Mouse (Mus musculus) hindbrain, embryonic 11.5 days (tissue): Measurements from ENCODE around the gene Fat3. TPM values are rescaled to one million over a fixed set of nuclear protein-coding genes. Genes with fewer than 3 reads are reported as not detected.

Experiments used
- ATAC-seq: fragments of 200-750 bp; cut with Nextera tagmentation; 2 replicates; pipeline ENCODE4 v1.8.0; 2017; ENCODE audit warnings: mild to moderate bottlenecking, moderate TSS enrichment, moderate library complexity; ENCODE audit not compliant: low FRiP score
- DNase-seq: peaks from one replicate; pipeline ENCODE4 v3.0.0-alpha.2; 2015; ENCODE audit warnings: low spot score
- H3K27ac ChIP-seq: fragments of 300-500 bp; sonication (generic); 2 replicates; pipeline ENCODE4 v1.5.1; 2014; ENCODE audit warnings: mild to moderate bottlenecking, low read depth, low read length
- H3K27me3 ChIP-seq: fragments of 300-500 bp; sonication (generic); 2 replicates; pipeline ENCODE4 v1.6.1; 2014; ENCODE audit warnings: mild to moderate bottlenecking, low read length, moderate library complexity, mixed read lengths; ENCODE audit not compliant: control insufficient read depth, insufficient read depth
- H3K36me3 ChIP-seq: fragments of 300-500 bp; sonication (generic); 2 replicates; pipeline ENCODE4 v1.6.1; 2014; ENCODE audit warnings: mild to moderate bottlenecking, low read length, moderate library complexity, mixed read lengths; ENCODE audit not compliant: control insufficient read depth, insufficient read depth
- H3K4me1 ChIP-seq: fragments of 300-500 bp; sonication (generic); replicated peaks from 2 replicates; pipeline ENCODE4 v1.6.1; 2014; ENCODE audit warnings: low read length, mixed read lengths; ENCODE audit not compliant: control insufficient read depth, insufficient read depth
- H3K4me2 ChIP-seq: fragments of 300-500 bp; sonication (generic); replicated peaks from 2 replicates; pipeline ENCODE4 v1.6.1; 2014; ENCODE audit warnings: mild to moderate bottlenecking, low read depth, low read length
- H3K4me3 ChIP-seq: fragments of 300-500 bp; sonication (generic); 2 replicates; pipeline ENCODE4 v1.5.1; 2014; ENCODE audit warnings: low read depth, low read length
- H3K9ac ChIP-seq: fragments of 300-500 bp; sonication (generic); 2 replicates; pipeline ENCODE4 v1.6.1; 2014; ENCODE audit warnings: low read depth, low read length
- H3K9me3 ChIP-seq: fragments of 300-500 bp; sonication (generic); 2 replicates; pipeline ENCODE4 v1.6.1; 2016; ENCODE audit warnings: low read length; ENCODE audit not compliant: control insufficient read depth
- WGBS: fragments of 180-500 bp; shearing (Covaris S2); extraction: QIAGEN DNeasy Blood & Tissue Kit; methylation state at CpG from one replicate; pipeline ENCODE4 v1.1.7; 2014; 5-methylcytosine and 5-hydroxymethylcytosine counted together
- polyA plus RNA-seq: library from polyadenylated mRNA; unstranded; fragments of >200 nt; fragmentation: Nextera tagmentation; extraction: Ambion mirVana; gene quantifications from 2 replicates; pipeline ENCODE4 v1.2.1, GENCODE M21; 2014

The Fat3 gene
- polyA plus RNA-seq, 1 experiment from 2014 or later, result 15.5 TPM

DNA sequence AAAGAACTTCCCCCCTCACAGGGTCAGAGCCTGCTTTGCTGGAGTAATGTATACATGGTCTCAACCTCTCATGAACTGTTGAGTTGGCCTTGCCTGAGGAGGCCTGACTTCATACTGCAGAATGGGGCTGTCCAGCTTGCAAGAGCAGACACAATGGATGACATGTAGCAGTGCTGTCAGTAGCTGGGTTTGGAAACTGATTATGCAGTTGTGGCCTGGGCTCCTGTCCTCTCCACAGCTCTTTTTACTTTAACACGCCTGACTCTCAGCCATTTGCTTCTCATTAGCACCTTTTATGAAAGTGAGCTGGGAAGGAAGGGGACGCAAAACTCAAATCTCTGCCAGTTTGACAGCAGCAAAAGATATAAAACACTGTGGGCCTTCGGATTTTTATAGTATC lies 356.4 kb downstream of the Fat3 start:
- Histone ChIP-seq H3K4me3 (no peak overlapping the region), H3K27ac (no peak overlapping the region), H3K27me3 (no peaks in the 10 kb centered on the region), H3K4me2 (no peak overlapping the region), H3K36me3 (no peaks in the 10 kb centered on the region), H3K4me1 (no peaks in the 10 kb centered on the region), H3K9me3 (no peaks in the 10 kb centered on the region), H3K9ac (no peak overlapping the region)
- 60% methylated on average over 3 of the region's 3 CpGs for WGBS
- DNase-seq (no peak), ATAC-seq (no peak)

GRCm38 (mm10) chr9:16139300-16139699 lies 361.8 kb downstream of the Fat3 start:
- Histone ChIP-seq H3K4me1 (no peaks in the 10 kb centered on the region), H3K9me3 (no peaks in the 10 kb centered on the region), H3K4me3 (no peak overlapping the region), H3K36me3 (no peaks in the 10 kb centered on the region), H3K27ac (no peak overlapping the region), H3K9ac (no peak overlapping the region), H3K27me3 (no peaks in the 10 kb centered on the region), H3K4me2 (no peak overlapping the region)
- DNase-seq (no peak), ATAC-seq (no peak)
- WGBS, result 57% methylated on average over 6 of the region's 6 CpGs

- H3K4me2 ChIP-seq, result no peak overlapping the region
- H3K27ac ChIP-seq, result no peak overlapping the region
- H3K9me3 ChIP-seq, result no peaks in the 10 kb centered on the region
- no peak for ATAC-seq
- no peak overlapping the region for H3K4me3 ChIP-seq
- H3K36me3 ChIP-seq, result no peaks in the 10 kb centered on the region
- no peaks in the 10 kb centered on the region for H3K27me3 ChIP-seq
- no peak for DNase-seq
- H3K4me1 ChIP-seq, result no peaks in the 10 kb centered on the region
- 79% methylated on average over 2 of the region's 2 CpGs for WGBS
- H3K9ac ChIP-seq, result no peak overlapping the region
Measured at GRCm38 (mm10) chr9:16133098-16133497, 368.0 kb downstream of the Fat3 start.

DNA sequence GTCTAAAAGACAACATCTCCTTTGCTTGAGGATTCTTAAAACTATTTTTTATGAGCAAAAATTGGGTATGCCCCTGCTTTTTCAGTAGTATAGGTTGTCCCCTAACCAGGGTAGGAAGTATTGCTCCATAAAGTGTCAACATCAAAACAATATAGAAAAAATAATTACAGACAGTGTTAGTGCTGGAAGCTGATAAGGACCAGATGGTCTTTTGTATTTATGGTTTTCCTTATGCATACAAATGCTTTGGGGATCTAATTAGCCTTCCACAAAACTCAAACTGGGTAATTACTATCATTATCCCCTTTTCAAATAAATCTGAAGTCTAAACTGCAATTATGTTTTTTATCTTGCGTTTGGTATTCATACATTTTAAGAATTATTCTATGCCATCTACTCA lies 368.5 kb downstream of the Fat3 start:
- DNase-seq, result no peak
- Histone ChIP-seq H3K9me3 (no peaks in the 10 kb centered on the region), H3K9ac (no peak overlapping the region), H3K36me3 (no peaks in the 10 kb centered on the region), H3K4me2 (no peak overlapping the region), H3K27me3 (no peaks in the 10 kb centered on the region), H3K4me3 (no peak overlapping the region), H3K4me1 (no peaks in the 10 kb centered on the region), H3K27ac (no peak overlapping the region)
- WGBS, result 95% methylated on average over 1 of the region's 1 CpGs
- no peak for ATAC-seq

GRCm38 (mm10) chr9:16121756-16122155 lies 379.3 kb downstream of the Fat3 start:
- DNase-seq, result no peak
- Histone ChIP-seq H3K9ac (no peak overlapping the region), H3K4me2 (no peak overlapping the region), H3K27me3 (no peaks in the 10 kb centered on the region), H3K9me3 (no peaks in the 10 kb centered on the region), H3K27ac (no peak overlapping the region), H3K4me1 (no peaks in the 10 kb centered on the region), H3K36me3 (no peaks in the 10 kb centered on the region), H3K4me3 (no peak overlapping the region)
- 81% methylated on average over 5 of the region's 5 CpGs for WGBS
- no peak for ATAC-seq

DNA sequence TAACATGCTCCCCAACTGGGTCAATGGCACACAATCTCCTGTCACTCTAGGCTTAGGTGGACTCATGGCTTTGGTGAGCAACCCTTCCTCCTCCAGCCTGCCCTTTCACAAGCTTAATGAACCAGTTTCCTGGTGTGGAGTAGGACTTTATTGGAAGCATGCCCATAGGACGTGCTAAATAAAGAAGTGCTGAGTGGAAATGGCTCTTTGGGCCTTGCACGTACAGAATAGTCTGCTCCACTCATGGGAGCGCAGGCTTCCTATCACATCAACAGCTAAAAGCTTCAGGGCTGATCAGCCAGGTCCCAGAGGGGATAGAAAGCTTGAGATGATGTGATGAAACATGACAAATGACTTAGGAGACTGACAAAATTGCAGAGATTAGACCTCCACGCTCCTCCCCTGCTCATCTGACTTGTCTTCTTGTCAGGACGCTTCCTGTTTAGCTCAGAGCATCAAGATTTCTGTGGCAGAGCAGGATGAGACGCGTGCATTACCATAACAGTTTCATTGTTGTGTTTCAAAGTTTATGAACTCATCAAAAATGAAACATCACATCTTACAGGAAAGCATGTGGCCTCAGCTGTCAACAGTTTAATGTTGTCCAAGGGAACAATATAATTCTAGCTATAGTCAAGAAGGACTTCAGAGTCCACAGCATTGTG lies 386.1 kb downstream of the Fat3 start:
- no peak overlapping the region for H3K4me2 ChIP-seq
- no peak overlapping the region for H3K9ac ChIP-seq
- ATAC-seq (no peak), DNase-seq (peak; percentile 15)
- WGBS, result 73% methylated on average over 7 of the region's 7 CpGs
- H3K27ac ChIP-seq, result no peak overlapping the region
- H3K27me3 ChIP-seq, result no peaks in the 10 kb centered on the region
- H3K4me1 ChIP-seq, result no peaks in the 10 kb centered on the region
- no peaks in the 10 kb centered on the region for H3K36me3 ChIP-seq
- no peaks in the 10 kb centered on the region for H3K9me3 ChIP-seq
- no peak overlapping the region for H3K4me3 ChIP-seq

GRCm38 (mm10) chr9:16113936-16114642 lies 387.0 kb downstream of the Fat3 start:
- WGBS, result 91% methylated on average over 4 of the region's 4 CpGs
- H3K36me3 ChIP-seq, result no peaks in the 10 kb centered on the region
- no peaks in the 10 kb centered on the region for H3K9me3 ChIP-seq
- no peak overlapping the region for H3K4me2 ChIP-seq
- H3K4me3 ChIP-seq, result no peak overlapping the region
- ATAC-seq (no peak), DNase-seq (no peak)
- H3K27ac ChIP-seq, result no peak overlapping the region
- H3K27me3 ChIP-seq, result no peaks in the 10 kb centered on the region
- no peak overlapping the region for H3K9ac ChIP-seq
- no peaks in the 10 kb centered on the region for H3K4me1 ChIP-seq

- Histone ChIP-seq H3K4me3 (no peak overlapping the region), H3K9me3 (no peaks in the 10 kb centered on the region), H3K4me2 (no peak overlapping the region), H3K27me3 (no peaks in the 10 kb centered on the region), H3K9ac (no peak overlapping the region), H3K36me3 (no peaks in the 10 kb centered on the region), H3K27ac (no peak overlapping the region), H3K4me1 (no peaks in the 10 kb centered on the region)
- 67% methylated on average over 5 of the region's 5 CpGs for WGBS
- DNase-seq (no peak), ATAC-seq (no peak)
Measured at GRCm38 (mm10) chr9:16107900-16108299, 393.2 kb downstream of the Fat3 start.

- Histone ChIP-seq H3K9me3 (no peaks in the 10 kb centered on the region), H3K4me3 (no peak overlapping the region), H3K4me2 (no peak overlapping the region), H3K27ac (no peak overlapping the region), H3K36me3 (no peaks in the 10 kb centered on the region), H3K9ac (no peak overlapping the region), H3K27me3 (no peaks in the 10 kb centered on the region), H3K4me1 (no peaks in the 10 kb centered on the region)
- no peak for ATAC-seq
- 73% methylated on average over 5 of the region's 5 CpGs for WGBS
- no peak for DNase-seq
Measured at GRCm38 (mm10) chr9:16107386-16107785, 393.7 kb downstream of the Fat3 start.
